Mouse (Mus musculus) neural tube, embryonic 10.5 days (tissue): ENCODE results near the gene Dpp9.
"Not testable (repeated sequence)": the region's sequence is repeated elsewhere in the genome, so short reads cannot be mapped to it uniquely, and the experiment has no call there.

Experiments
- DNase-seq: peaks from one replicate; pipeline ENCODE4 v3.0.0-alpha.2; 2017; ENCODE audit warnings: low spot score; ENCODE audit errors: extremely low spot score

The Dpp9 gene

DNA sequence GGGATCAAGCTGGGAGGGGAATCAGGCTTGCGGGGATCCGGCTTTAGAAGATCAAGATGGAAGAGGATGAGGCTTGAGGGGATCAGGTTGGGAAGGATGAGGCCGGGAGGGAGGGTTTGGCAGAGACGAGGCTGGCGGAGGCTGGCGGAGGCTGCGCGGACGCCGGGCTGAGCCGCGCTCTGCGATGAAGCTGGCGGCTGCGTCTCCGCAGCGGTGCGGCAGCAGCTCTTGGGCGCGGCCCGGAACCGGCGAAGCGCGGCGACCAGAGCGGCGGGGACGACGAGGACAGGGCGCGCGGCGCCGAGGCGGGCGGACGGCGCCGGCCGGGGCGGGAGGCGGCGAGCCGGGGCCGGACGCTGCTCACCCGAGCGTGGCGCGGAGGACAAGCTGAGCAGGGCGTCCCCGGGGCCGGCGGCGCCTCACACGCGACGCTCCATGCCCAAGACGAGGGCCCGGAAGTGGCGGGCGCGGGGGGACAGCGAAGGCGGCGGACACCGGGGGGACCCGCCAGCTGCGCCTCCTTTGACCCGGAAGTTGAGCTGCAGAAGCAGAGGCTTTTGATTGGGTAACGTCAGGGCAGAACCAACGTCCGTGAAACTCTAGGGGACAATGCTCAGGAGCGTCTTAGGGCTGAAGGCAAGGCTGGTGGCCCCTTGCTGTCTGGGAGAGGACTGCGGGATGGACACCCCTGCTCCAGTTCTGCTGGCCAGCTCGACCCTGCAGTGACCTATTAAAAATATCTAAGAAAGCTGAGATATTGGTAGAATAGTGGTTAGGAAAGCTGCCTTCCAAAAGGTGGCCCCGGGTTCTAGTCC lies at the start of gene Dpp9:
Gene Dpp9, minus strand, starts transcription at position 529 of the 815 bp plus-strand sequence.
- DNase-seq, result peak; percentile 89

DNA sequence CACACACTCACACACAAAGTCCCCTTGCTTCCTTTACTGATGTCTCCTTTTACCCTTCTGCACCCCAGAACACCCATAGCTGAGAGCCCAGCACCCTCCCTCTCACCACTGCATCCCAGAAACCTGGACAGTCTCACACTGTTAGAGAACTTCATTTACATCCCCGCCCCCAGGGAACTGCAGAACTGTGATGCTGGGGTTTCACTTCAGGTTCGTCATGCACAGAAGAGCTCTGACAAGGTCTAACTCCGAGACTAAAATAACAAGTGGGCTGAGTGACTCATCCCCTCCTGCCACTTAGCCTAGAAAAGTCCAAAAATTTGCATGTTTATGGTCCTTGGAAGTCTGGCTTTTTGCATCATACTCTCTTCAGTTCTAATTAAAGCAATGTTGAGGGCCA lies 47.6 kb upstream of the Dpp9 start:
- DNase-seq, result no peak

DNA sequence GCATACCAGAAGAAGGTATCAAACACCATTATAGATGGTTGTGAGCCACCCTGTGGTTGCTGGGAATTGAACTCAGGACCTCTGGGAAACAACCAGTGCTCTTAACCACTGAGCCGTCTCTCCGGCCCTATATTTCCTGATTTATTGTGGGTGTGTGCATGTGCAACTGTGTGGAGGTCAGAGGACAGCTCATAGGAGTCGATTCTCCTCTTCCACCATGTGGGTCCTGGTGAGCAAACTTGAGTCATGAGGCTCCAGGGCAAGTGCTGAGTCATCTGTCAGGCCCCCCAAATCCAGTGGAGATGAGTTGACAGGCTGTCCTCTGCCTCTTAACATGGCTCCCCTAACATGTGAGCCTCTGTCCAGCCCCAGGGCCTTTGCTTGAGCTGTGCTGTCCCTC lies 47.2 kb upstream of the Dpp9 start:
- no peak for DNase-seq

DNA sequence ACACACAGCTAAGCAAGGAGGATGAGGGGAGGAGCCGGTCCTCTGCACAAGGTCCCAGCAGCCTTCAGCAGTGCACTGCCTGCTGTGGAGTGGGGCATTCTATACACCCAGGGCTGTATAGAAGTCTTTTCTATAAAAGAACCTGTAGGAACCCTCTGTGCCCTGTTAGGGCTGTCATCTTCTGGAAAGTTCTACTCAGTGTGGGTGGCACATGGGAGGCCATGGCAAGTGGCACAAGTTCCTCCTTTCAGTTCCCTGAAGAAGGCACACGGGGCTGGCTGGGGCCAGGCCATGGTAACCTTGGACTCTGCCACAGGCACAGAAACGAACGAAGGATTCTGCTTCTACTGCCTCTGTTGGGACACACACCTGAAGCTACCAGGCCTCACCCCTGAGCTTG lies 46.3 kb upstream of the Dpp9 start:
- no peak for DNase-seq

DNA sequence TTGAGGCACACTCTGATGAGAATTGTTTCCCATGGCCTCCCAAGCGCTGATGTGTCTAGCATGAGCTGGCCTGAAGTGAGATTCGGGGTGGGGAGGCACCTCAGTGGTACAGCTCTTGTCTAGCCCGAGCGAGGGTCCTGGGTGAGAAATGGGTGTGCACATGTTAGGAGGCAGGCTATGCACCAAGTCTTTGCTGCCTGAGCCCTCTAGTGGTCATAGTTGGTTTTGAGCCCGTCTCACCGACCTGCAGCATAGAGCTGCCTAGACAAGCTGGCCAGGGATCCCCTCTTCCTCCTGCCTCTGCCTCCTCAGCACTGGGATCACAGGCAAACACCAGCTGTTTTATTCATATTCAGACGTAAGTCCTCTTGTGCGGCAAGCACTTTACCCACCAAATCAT lies 45.3 kb upstream of the Dpp9 start:
- peak; percentile 70 for DNase-seq

DNA sequence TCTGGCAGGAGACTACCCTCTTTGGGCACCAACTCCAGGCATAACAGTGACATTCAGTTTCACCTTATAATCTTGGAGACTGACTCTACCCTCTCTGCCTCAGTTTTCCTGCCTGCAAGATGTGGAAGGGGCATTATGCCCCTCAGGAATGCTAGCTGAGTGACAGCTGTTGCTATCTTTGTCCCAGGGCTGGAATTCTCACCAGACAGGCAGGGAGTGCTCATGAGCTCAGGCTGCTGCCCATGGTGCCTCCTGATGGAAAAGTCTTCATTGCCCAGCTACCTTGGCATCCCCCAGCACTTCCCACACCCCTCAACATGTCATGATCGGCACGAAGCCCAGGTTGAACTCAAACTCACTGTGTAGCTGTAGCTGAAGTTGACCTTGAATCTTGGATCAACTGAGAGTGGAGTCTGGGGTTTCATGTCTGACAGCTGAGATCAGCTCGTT lies 44.0 kb upstream of the Dpp9 start:
- DNase-seq, result no peak

DNA sequence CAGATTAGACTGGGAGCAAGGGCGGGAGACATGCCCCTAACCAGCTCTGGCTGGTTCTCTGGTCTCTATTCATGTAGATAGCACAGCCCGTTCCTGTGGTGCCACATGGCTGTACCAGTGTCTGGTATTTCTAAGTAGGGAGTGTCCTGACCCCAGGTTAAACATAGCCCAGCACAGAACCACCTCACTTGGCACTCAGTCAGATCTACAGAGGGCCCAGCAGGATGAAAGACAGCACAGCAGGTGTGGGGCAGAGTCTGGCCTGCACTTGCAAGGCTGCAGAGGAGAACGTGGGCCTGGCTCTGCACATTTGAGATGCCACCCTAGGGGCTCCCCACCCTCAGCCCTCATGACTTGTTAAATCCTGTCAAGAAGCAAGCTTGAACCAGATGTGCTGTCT lies 42.5 kb upstream of the Dpp9 start:
- DNase-seq, result no peak

DNA sequence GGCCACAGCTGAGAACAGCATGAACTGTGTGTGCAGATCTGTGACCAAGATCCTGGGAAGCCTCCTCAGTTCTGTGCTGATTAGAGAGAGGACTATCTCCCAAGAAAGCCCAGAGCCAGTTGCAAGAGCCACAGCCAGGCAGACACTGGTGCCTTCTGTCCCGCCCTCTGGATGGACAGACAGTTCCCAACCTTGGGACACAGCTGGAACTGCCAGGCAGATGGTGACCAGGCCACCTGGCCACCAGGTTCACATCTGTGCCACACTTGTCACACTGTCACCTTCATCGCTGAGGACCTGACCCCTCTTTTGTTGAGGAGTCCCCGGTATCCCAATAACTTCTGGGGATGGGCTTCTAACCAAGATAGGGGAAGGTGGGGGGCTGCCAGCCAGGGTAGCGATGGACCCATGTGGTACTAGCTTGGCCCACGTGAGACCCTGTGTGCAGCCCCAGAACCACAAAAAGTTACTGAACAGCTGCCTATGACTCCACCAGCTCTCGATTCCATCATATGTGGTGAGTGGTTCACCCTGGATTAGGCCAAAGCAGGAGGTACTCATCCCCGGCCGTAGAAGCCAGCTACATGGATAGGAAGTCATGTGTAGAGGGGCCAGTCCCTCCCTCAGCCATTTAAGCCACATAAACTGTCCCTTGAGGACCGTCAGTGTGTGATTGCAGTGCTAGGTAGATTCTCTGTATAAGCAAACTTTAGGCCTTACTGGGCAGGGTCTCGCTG lies 40.8 kb upstream of the Dpp9 start:
- DNase-seq, result no peak

DNA sequence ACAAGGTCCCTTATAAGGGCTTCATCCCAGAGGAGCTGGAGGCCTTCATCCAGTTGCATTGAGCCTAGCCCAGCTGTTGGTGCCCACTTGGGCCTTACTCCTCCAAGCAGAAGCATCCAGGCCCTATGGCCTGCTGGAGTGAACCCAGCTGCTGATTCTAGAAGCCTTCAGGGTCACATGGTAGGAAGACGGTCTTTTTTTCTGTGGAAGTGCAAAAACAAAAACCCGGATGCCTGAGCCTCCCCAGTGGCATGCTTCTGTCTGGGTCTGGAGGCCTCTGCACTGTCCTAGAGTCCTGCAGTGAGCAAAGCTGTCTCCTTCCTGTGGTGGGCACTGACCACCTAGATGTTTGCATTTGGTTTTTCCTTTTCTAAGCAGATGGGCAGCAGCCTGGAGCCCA lies 40.1 kb upstream of the Dpp9 start:
- not testable (repeated sequence) for DNase-seq

DNA sequence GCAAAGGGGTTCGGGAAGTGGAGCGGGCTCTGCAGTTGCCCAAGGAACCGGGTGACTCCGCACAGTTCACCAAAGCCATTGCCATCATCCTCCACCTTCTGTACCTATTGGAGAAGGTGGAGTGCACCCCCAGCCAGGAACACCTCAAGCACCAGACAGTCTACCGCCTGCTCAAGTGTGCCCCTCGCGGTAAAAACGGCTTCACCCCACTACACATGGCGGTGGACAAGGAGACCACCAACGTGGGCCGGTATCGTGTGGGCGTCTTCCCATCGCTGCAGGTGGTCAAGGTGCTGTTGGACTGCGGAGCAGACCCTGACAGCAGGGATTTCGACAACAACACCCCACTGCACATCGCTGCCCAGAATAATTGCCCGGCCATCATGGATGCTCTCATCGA lies 39.6 kb upstream of the Dpp9 start:
- not testable (repeated sequence) for DNase-seq

DNA sequence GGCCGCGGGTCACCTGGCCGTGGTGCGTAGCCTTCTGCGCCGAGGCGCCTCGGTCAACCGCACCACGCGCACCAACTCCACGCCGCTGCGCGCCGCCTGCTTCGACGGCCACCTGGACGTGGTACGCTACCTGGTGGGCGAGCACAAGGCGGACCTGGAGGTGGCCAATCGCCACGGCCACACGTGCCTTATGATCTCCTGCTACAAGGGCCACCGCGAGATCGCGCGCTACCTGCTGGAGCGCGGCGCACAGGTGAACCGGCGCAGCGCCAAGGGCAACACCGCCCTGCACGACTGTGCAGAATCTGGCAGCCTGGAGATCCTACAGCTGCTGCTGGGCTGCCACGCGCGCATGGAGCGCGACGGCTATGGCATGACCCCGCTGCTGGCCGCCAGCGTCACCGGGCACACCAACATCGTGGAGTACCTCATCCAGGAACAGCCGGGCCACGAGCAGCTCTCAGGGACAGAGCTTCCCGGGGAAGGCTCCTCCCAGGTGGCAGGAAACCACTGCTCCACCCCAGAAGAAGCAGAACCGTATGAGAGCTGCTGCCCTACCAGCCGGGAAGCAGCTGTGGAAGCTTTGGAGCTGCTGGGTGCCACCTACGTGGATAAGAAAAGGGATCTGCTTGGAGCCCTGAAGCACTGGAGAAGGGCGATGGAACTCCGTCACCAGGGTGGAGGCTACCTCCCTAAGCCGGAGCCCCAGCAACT lies 38.6 kb upstream of the Dpp9 start:
- no peak for DNase-seq

DNA sequence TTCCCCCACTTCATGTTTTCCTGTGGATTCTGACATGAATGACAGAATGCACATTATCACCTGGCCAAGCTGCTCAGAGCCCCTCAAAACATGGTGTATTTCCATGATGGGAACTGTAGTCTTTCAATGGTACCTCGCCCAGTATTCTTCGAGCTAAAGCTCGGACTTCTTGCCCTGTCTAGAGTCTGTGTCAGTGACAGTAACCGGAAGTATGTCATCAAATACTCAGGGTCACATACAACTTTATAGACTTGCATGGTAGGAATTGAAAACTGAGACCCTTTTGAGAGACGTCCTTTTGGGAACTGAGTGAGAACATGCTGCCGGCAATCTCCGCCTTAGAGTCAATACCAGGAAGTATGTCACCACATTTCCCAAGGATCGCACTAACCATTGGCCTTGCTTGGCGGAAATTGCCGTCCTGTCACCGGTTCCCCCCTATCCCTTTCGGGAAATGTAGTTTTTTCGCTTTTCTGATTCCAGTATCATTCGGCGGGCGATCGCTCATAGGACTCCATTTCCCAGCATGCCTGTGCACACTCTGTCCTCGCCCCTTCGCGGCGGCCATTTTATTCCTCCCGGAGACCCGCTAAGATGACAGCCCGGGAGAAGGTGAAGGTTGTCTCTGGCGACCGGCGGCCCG lies 37.7 kb upstream of the Dpp9 start, which contains the start of gene Fem1a:
Gene Fem1a, plus strand, starts transcription at position 572 of the 643 bp plus-strand sequence.
- peak; percentile 86 for DNase-seq

DNA sequence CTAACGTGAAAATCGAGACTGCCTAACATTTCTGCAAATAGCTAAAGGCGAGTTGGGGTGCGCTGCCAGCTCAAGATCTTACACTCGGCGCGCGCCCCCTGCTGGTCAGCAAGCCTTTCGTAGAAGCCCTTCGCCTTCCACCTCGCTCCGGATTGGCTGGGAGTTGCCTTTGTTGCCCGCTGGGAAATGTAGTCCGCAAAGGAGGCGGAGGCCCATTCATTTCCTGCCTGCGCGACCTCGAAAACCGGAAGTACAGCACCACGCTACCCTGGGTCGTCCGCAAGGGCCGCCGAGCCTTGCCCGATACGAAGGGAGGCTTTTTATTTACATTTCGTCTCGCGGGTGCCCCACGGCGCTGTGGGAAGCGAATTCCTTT lies 37.1 kb upstream of the Dpp9 start:
- DNase-seq, result peak; percentile 98

DNA sequence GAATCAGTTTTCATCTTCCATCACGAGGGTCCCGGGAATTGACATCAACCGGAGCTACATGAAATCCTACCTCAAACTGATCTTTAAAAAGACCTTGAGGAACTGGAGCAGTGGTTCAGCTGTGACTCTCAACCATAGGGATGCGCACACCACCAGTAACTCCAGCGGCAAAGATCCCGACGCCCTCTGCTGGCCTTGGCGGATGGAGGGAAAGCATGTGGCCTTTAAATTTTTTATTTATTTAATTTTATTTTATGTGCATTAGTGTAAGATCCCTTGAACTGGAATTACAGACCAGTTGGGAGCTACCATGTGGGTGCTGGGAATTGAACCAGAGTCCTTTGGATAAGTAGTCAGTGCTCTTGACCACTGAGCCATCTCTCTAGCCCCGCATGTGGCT lies 36.7 kb upstream of the Dpp9 start:
- no peak for DNase-seq

DNA sequence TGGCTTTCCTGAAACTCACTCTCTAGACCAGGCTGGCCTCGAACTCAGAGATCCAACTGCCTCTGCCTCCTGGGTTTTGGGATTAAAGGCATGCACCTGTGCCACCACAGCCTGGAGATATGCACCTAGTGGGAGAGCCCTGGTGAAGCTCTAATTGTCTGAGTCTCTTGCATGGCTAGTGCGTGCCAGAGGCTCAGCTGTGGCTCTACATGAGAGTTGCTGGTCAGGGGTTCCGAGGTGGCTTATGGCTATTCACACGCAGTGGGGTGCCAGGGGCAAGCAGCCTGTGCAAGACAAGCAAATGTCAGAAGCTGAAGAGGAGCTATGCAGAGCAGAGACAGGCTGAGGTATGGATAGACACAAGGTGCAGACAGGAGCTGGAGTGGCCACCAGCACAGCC lies 36.0 kb upstream of the Dpp9 start:
- DNase-seq, result no peak

DNA sequence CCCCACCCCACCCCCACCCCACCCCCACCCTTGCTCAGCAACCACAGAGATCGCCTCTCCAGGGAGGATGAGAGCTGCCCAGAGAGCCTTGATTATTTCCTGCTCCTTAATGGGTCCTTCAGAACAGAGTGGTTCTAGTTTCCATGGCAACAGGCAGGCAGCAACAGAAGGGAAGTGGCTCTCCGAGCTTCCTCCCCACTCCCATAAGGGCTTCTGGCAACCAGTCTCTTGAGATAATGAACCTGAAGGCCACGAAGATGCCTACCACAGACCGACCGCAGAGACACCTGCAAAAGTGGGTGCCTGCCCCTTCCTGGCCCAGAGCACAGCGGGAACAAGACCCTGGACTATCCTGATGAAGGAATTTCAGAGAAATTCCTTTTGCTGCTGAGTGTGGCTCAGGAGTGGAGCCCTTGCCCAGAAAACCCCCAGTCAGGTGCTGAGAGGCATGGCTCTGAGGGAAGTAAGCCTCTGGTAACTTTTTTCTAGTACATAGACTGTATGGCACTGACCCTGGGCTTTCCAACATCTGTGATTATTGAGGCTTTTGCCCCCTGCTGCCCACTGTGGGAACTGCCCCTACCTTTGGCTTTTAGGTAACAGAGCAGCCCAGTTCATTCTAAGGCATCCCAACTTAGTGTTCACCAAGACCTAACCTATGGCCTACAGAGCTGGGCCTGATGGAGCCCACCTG lies 32.6 kb upstream of the Dpp9 start:
- DNase-seq, result peak; percentile 60

DNA sequence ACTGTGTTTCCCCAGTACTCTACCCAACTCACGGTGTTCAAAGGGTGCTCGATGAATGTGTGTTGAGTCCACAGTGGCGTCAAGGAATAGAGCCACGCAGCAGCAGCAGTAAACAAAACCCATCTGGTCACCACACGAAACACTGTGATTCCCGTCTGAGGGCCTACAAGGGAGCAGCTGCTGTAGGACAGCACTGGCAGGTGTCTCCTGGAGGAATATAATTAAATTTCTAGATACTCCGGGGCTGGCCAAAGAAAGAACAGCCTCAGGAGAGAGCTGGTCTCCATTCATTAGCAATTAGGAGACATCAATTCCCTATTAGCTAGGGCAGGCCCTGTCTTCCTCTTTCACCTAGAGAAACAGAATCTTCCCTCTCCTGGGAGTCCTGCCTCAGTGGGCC lies 26.9 kb upstream of the Dpp9 start:
- DNase-seq, result no peak

DNA sequence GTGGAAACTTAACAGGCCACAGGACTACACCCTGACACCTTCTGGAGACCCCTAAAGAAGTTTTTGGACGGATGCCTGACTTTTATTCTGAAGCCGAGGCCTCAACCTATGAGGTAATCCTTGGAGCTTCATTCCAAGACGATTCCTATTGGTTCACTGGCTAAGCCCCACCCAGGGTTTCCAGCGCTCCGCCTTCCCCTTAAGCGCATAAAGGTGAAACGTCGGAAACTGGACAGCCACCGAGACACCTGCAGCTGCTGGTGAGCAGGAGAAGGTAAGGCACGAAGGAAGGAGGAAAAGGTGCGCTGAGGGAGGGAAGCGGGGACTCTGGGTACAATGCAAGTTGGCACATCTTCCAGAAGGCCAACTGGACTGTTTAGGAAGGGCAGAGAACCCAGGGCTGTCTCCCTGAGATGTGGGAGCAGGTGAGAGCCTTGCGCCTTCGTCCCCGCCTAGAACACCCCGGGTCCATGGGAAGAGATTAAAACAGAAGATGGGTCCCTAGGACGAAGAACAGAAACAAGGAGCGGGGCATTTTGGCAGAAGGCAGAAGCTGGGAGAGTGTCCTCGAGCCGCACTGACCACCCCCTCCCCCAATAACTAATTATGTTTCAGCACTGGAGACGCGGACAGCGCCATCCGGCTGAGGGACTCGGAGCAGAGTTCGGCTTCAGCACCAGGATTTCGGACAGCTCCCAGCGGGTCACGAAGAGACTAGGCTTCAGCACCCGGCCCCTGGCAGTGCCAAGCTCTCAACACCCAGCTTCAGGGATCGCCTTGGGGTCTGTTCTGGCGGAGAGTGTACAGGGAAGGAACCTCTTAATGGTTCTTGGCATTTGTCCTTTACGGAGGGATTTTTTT lies 23.1 kb upstream of the Dpp9 start:
- peak; percentile 94 for DNase-seq

DNA sequence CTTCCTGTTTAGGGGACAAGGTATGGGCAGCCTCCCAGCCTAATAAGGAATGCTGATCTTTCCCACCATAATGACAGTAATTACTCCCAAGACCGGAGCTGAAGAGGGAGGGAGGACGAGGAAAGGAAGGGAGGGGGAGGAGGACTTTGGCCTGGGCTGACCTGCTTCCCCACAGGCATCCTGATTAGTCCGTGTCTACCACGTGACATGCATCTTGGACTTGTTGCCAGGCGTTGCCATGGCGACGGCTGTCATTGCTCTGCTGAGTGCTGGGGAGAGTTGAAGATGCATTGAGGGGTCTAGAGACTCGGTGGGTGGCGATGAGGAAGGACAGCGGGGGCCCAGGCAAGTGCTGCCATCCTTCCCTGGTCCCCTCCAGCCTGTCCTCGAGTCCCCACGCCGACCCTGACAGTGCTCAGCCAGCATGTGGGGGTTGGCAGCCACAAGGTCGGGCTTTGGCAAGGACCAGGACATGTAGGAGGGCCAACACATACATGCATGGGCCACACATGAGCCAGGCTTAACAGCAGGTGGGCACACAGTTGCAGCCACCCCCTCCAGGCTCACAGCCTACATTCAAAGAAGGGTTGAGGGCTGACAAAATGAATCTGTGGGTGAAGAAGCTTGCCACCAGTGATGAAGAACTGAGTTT lies 15.2 kb upstream of the Dpp9 start:
- DNase-seq, result peak; percentile 73

DNA sequence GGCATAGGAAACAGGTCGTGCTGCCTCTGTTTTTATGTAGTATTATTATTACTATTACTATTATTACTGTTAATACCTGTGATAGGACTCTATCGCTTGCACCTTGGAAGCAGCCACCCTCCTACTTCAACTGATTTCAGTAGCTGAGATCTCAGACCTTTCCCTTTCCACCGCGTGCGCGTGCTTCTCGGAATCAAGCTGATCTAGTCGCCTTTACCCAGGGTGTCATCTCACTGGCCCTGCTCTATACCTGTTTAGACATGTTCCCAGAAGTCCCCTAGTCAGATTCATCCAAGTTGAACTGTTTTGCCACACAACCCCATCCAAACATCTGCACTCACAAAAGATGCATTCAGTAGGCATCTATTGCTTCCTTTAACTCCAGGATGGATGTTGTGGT lies 14.7 kb upstream of the Dpp9 start:
- no peak for DNase-seq
